Mouse (Mus musculus): ENCODE data around the gene Apoc2.

Apoc2 gene

GRCm38 (mm10) chr7:19633855-19634254 is 43.9 kb downstream of the Apoc2 start:
- CTCF ChIA-PET = interaction anchor here in 1 of 4 experiments (0.9 kb wide), 1 partner anchor 35 kb away, joined by 3 read pairs; no protein-coding TSS in a partner anchor
- POLR2A ChIA-PET = interaction anchor here in 2 of 4 experiments (0.5 to 1.9 kb wide), 7 partner anchors 9 to 45 kb away, joined by 3 to 6 read pairs (median 4); no protein-coding TSS in a partner anchor

GRCm38 (mm10) chr7:19633197-19633596 is 44.5 kb downstream of the Apoc2 start:
- CTCF ChIA-PET = interaction anchor here in 1 of 4 experiments (0.7 kb wide), 1 partner anchor 36 kb away, joined by 3 read pairs; no protein-coding TSS in a partner anchor
- POLR2A ChIA-PET = interaction anchor here in 2 of 4 experiments (0.6 to 1.9 kb wide), 3 partner anchors 9 to 164 kb away, joined by 3 to 5 read pairs (median 3); no protein-coding TSS in a partner anchor

GRCm38 (mm10) chr7:19632720-19633119 is 45.0 kb downstream of the Apoc2 start:
- CTCF ChIA-PET = interaction anchor here in 1 of 4 experiments (0.7 kb wide), 1 partner anchor 36 kb away, joined by 3 read pairs; no protein-coding TSS in a partner anchor
- POLR2A ChIA-PET = interaction anchor here in 1 of 4 experiments (0.6 kb wide), 2 partner anchors 16 to 164 kb away, joined by 3 read pairs; no protein-coding TSS in a partner anchor

- ChIA-PET CTCF (no interaction called here), POLR2A (interaction anchor here in 2 of 4 experiments (0.6 to 1.3 kb wide), 3 partner anchors 9 to 31 kb away, joined by 3 to 5 read pairs (median 3); no protein-coding TSS in a partner anchor)
Observed at GRCm38 (mm10) chr7:19632275-19632674, 45.5 kb downstream of the Apoc2 start.

- ChIA-PET CTCF (interaction anchor here in 3 of 4 experiments (0.9 to 2.2 kb wide), 9 partner anchors 10 to 72 kb away, joined by 3 to 19 read pairs (median 3); no protein-coding TSS in a partner anchor), POLR2A (interaction anchor here in 3 of 4 experiments (0.6 to 6.3 kb wide), 47 partner anchors 8 to 706 kb away, joined by 3 to 42 read pairs (median 4); partner anchors contain the start of genes Apoe (in 2 of the 3), Clptm1 (in 2 of the 3), Tomm40 (in 2 of the 3) and Clasrp (in 1 of the 3))
Observed at GRCm38 (mm10) chr7:19629361-19629734, 48.4 kb downstream of the Apoc2 start, which contains the start of gene Relb. Relb (minus strand) TSS chr7:19629438.

- CTCF ChIA-PET = interaction anchor here in 3 of 4 experiments (0.5 to 2.2 kb wide), 27 partner anchors 8 to 606 kb away, joined by 3 to 19 read pairs (median 3); partner anchors contain the start of genes Cblc (in 1 of the 3) and Clptm1 (in 1 of the 3)
- POLR2A ChIA-PET = interaction anchor here in 3 of 4 experiments (0.5 to 6.3 kb wide), 88 partner anchors 9 to 705 kb away, joined by 3 to 42 read pairs (median 4); partner anchors contain the start of genes Apoe (in 2 of the 3), Clptm1 (in 2 of the 3), Tomm40 (in 2 of the 3) and Apoc1 (in 1 of the 3)
Observed at GRCm38 (mm10) chr7:19628536-19629360, 49.0 kb downstream of the Apoc2 start.

GRCm38 (mm10) chr7:19628192-19628535 is 49.6 kb downstream of the Apoc2 start:
- ChIA-PET POLR2A (interaction anchor here in 3 of 4 experiments (0.6 to 6.3 kb wide), 66 partner anchors 9 to 534 kb away, joined by 3 to 42 read pairs (median 4); partner anchors contain the start of genes Apoc1 (in 2 of the 3), Apoe (in 2 of the 3), Bcam (in 1 of the 3) and Bloc1s3 (in 1 of the 3)), CTCF (interaction anchor here in 3 of 4 experiments (0.6 to 2.2 kb wide), 17 partner anchors 9 to 605 kb away, joined by 3 to 19 read pairs (median 4); partner anchors contain the start of gene Cblc (in 1 of the 3))

- CTCF ChIA-PET = interaction anchor here in 3 of 4 experiments (0.6 to 2.2 kb wide), 6 partner anchors 9 to 113 kb away, joined by 3 to 19 read pairs (median 4); no protein-coding TSS in a partner anchor
- POLR2A ChIA-PET = interaction anchor here (0.6 to 6.3 kb wide), 30 partner anchors 8 to 470 kb away, joined by 3 to 42 read pairs (median 5); partner anchors contain the start of genes Apoc1 (in 2 of the 4), Apoe (in 2 of the 4), Bloc1s3 (in 1 of the 4) and Tomm40 (in 1 of the 4)
Observed at GRCm38 (mm10) chr7:19627721-19628120, 50.0 kb downstream of the Apoc2 start.

- ChIA-PET POLR2A (interaction anchor here (0.5 to 3.3 kb wide), 16 partner anchors 8 to 118 kb away, joined by 3 to 16 read pairs (median 4); partner anchors contain the start of genes Clptm1 (in 2 of the 4), Apoe (in 1 of the 4) and Clasrp (in 1 of the 4)), CTCF (interaction anchor here in 3 of 4 experiments (0.9 to 1.9 kb wide), 4 partner anchors 13 to 46 kb away, joined by 3 to 5 read pairs (median 3); partner anchors contain the start of gene Clasrp (in 1 of the 3))
Observed at GRCm38 (mm10) chr7:19623433-19623832, 54.3 kb downstream of the Apoc2 start.

- CTCF ChIA-PET = interaction anchor here in 3 of 4 experiments (0.7 to 2.8 kb wide), 5 partner anchors 31 to 43 kb away, joined by 3 to 9 read pairs (median 3); no protein-coding TSS in a partner anchor
- POLR2A ChIA-PET = interaction anchor here in 2 of 4 experiments (0.6 to 3.3 kb wide), 15 partner anchors 9 to 554 kb away, joined by 3 to 16 read pairs (median 3); partner anchors contain the start of genes Apoc1 (in 1 of the 2), Apoe (in 1 of the 2) and Tomm40 (in 1 of the 2)
Observed at GRCm38 (mm10) chr7:19622241-19622640, 55.5 kb downstream of the Apoc2 start.

Data from embryonic stem cell, embryonic (primary cell).